12 mouse cellular contexts compared by ENCODE assay signal in genomic region chr7:64226339-64227194, GRCm38 (mm10).
DNase-seq lines count a peak whose midpoint lies in the region; ATAC-seq and TF ChIP-seq lines count a peak whose summit lies in the region.
"Had no signal": no experiment of that assay in that cellular context is flagged by ENCODE, and none has a peak within 500 bp of the region (broad histone marks: within the 10 kb centered on the region; RNA-seq: fewer than 3 reads in every experiment).

No protein-coding gene starts in this region.

- no peak for ATAC-seq in limb, embryonic 14.5 days (ENCODE audit: low FRiP score, low read depth)
- no peak for ATAC-seq in forebrain, embryonic 14.5 days
- no peak for ATAC-seq in intestine, embryonic 16.5 days

- 85% methylated on average over 27 of the region's 27 CpGs for WGBS in limb, embryonic 14.5 days
- 93% methylated on average over 27 of the region's 27 CpGs for WGBS in limb, embryonic 10.5 days
- WGBS in forebrain, embryonic 14.5 days: 65% methylated on average over 27 of the region's 27 CpGs
- WGBS in intestine, embryonic 16.5 days: 86% methylated on average over 27 of the region's 27 CpGs

- TF ChIP-seq POLR2A in limb, embryonic 14.5 days (IDR thresholded peaks at IDR 0.05; ENCODE audit: borderline replicate concordance, extremely low read depth, insufficient read depth, insufficient read length): no peak

- no peak overlapping the region for H3K4me3 ChIP-seq in limb, embryonic 14.5 days (replicated peaks; ENCODE audit: low read length)
- H3K4me3 ChIP-seq in limb, embryonic 10.5 days: no peak overlapping the region
- no peak overlapping the region for H3K4me3 ChIP-seq in forebrain, embryonic 14.5 days (ENCODE audit: low read depth, low read length)
- no peak overlapping the region for H3K4me3 ChIP-seq in intestine, embryonic 16.5 days (ENCODE audit: low read length)
- H3K4me3 ChIP-seq: heart, adult 2 months; left cerebral cortex, adult 2 months had no signal

- H3K9ac ChIP-seq in limb, embryonic 14.5 days (ENCODE audit: low read depth, low read length, severe bottlenecking): no peak overlapping the region
- H3K9ac ChIP-seq in forebrain, embryonic 14.5 days (ENCODE audit: low read length): no peak overlapping the region
- no peak overlapping the region for H3K9ac ChIP-seq in intestine, embryonic 16.5 days (ENCODE audit: low read depth, low read length)

- no peaks in the 10 kb centered on the region for H3K4me1 ChIP-seq in limb, embryonic 14.5 days (ENCODE audit: control insufficient read depth, insufficient read depth, low read length)
- no peaks in the 10 kb centered on the region for H3K4me1 ChIP-seq in limb, embryonic 10.5 days
- peaks cover 5% of the 10 kb centered on the region; the same call in 1 of the 2 replicates for H3K4me1 ChIP-seq in forebrain, embryonic 14.5 days (ENCODE audit: control insufficient read depth, insufficient read depth, low read length)
- H3K4me1 ChIP-seq in intestine, embryonic 16.5 days (ENCODE audit: control insufficient read depth, insufficient read depth, low read length): no peaks in the 10 kb centered on the region

- H3K27ac ChIP-seq in limb, embryonic 14.5 days (replicated peaks; ENCODE audit: low read depth, low read length): no peak overlapping the region
- no peak overlapping the region for H3K27ac ChIP-seq in limb, embryonic 10.5 days
- H3K27ac ChIP-seq in forebrain, embryonic 14.5 days (ENCODE audit: low read depth, low read length): no peak overlapping the region
- no peak overlapping the region for H3K27ac ChIP-seq in intestine, embryonic 16.5 days (ENCODE audit: low read length)
- H3K27ac ChIP-seq: heart, adult 2 months; kidney, postnatal 0 days; left cerebral cortex, adult 2 months had no signal

- DNase-seq in adrenal gland, adult 8-10 months: peak; percentile 11
- DNase-seq in adrenal gland, postnatal 4 days (ENCODE audit: low spot score in 2 of 2): no peak
- DNase-seq in limb, embryonic 14.5 days (ENCODE audit: low spot score): peak; percentile 17
- no peak for DNase-seq in limb, embryonic 10.5 days (ENCODE audit: low spot score)
- DNase-seq in ES-CJ7 (ENCODE audit: low read depth, low spot score): peak; percentile 20
- DNase-seq in forebrain, embryonic 14.5 days (ENCODE audit: low spot score): peak; percentile 20
- DNase-seq in urinary bladder, postnatal 4 days (ENCODE audit: low spot score in 2 of 2): no peak
- DNase-seq: cerebellum, adult 9-11 months; heart, adult 2 months had no signal

- no peaks in the 10 kb centered on the region for H3K9me3 ChIP-seq in limb, embryonic 14.5 days (ENCODE audit: control insufficient read depth, low read length)
- H3K9me3 ChIP-seq in limb, embryonic 10.5 days (replicated peaks): no peaks in the 10 kb centered on the region
- no peaks in the 10 kb centered on the region for H3K9me3 ChIP-seq in forebrain, embryonic 14.5 days (replicated peaks; ENCODE audit: control insufficient read depth, low read length)
- H3K9me3 ChIP-seq in intestine, embryonic 16.5 days (ENCODE audit: control insufficient read depth, low read length): no peaks in the 10 kb centered on the region

- no peaks in the 10 kb centered on the region for H3K36me3 ChIP-seq in limb, embryonic 14.5 days (ENCODE audit: control insufficient read depth, insufficient read depth, low read length)
- no peaks in the 10 kb centered on the region for H3K36me3 ChIP-seq in limb, embryonic 10.5 days
- H3K36me3 ChIP-seq in forebrain, embryonic 14.5 days (ENCODE audit: control insufficient read depth, insufficient read depth, low read length): no peaks in the 10 kb centered on the region
- H3K36me3 ChIP-seq in intestine, embryonic 16.5 days (ENCODE audit: control insufficient read depth, insufficient read depth, low read length): no peaks in the 10 kb centered on the region

- no peaks in the 10 kb centered on the region for H3K27me3 ChIP-seq in limb, embryonic 14.5 days (ENCODE audit: control insufficient read depth, insufficient read depth, low read length)
- no peaks in the 10 kb centered on the region for H3K27me3 ChIP-seq in limb, embryonic 10.5 days (ENCODE audit: low read depth, poor library complexity, severe bottlenecking)
- H3K27me3 ChIP-seq in forebrain, embryonic 14.5 days (replicated peaks; ENCODE audit: control insufficient read depth, insufficient read depth, low read length): no peaks in the 10 kb centered on the region
- H3K27me3 ChIP-seq in intestine, embryonic 16.5 days (replicated peaks; ENCODE audit: control insufficient read depth, insufficient read depth, low read length): no peaks in the 10 kb centered on the region

- H3K4me2 ChIP-seq in limb, embryonic 14.5 days (replicated peaks; ENCODE audit: low read depth, low read length, severe bottlenecking): no peak overlapping the region
- H3K4me2 ChIP-seq in forebrain, embryonic 14.5 days (ENCODE audit: low read length): no peak overlapping the region
- H3K4me2 ChIP-seq in intestine, embryonic 16.5 days (ENCODE audit: low read depth, low read length): no peak overlapping the region

Comparison
In these comparisons a context has a peak if more than half of its experiments do, and no peak if none do; other contexts are left out.
1. DNase-seq: peak in adrenal gland, adult 8-10 months (single experiment), limb, embryonic 14.5 days (single experiment), ES-CJ7 (single experiment) and forebrain, embryonic 14.5 days (single experiment); none in adrenal gland, postnatal 4 days (0 of 2), limb, embryonic 10.5 days (single experiment) and urinary bladder, postnatal 4 days (0 of 2).